Mouse (Mus musculus): Measurements from ENCODE around the gene Slc24a2. TPM values are rescaled to one million over a fixed set of nuclear protein-coding genes. Genes with fewer than 3 reads are reported as not detected.

Gene Slc24a2
- polyA plus RNA-seq, 1 experiment, result not detected

GRCm38 (mm10) chr4:87041412-87041997 is 188.8 kb downstream of the Slc24a2 start:
- whole genome bisulfite sequencing, result 77% methylated on average over 7 of the region's 7 CpGs
- Histone ChIP-seq H3K4me1 (ENCODE audit: control insufficient read depth, insufficient read depth, low read length) (no peaks in the 10 kb centered on the region), H3K4me3 (ENCODE audit: insufficient read depth, low read depth, low read length) (no peak overlapping the region), H3K27ac (ENCODE audit: insufficient read depth, low read depth, low read length) (no peak overlapping the region)
- TF ChIP-seq POLR2A (IDR thresholded peaks at IDR 0.05; ENCODE audit: insufficient read depth, low read depth, low read length), result no peak
- TF ChIP-seq CTCF (IDR thresholded peaks at IDR 0.05; ENCODE audit: insufficient read depth, low read depth, low read length), result no peak

DNA sequence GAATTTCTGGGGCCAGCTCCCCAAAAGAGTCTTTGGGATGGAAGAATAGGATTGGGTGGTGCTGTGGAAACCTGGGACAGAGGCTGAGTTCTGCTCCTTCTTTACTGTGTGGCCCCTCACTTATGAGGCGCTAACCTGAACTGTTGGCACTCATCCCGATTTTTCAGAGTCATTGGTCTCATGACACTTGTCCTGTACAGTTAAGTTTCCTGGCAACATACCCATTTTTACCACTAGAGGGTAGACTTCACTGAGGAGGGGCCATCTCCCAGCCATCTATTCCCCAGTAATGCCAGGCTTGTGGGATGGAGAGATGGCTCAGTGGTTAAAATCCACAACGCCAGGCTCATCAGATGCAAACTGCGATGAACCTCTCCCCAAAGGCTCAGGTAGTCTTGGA is 192.7 kb downstream of the Slc24a2 start:
- H3K27ac ChIP-seq (ENCODE audit: insufficient read depth, low read depth, low read length), result no peak overlapping the region
- peaks cover 2% of the 10 kb centered on the region; the same call in 1 of the 2 replicates for H3K4me1 ChIP-seq (ENCODE audit: control insufficient read depth, insufficient read depth, low read length)
- 71% methylated on average over 4 of the region's 4 CpGs for WGBS
- TF ChIP-seq POLR2A (IDR thresholded peaks at IDR 0.05; ENCODE audit: insufficient read depth, low read depth, low read length) (no peak), CTCF (IDR thresholded peaks at IDR 0.05; ENCODE audit: insufficient read depth, low read depth, low read length) (no peak)
- no peak overlapping the region for H3K4me3 ChIP-seq (ENCODE audit: insufficient read depth, low read depth, low read length)

GRCm38 (mm10) chr4:87036507-87036906 is 193.8 kb downstream of the Slc24a2 start:
- H3K4me1 ChIP-seq (ENCODE audit: control insufficient read depth, insufficient read depth, low read length), result peaks cover 2% of the 10 kb centered on the region; the same call in 1 of the 2 replicates
- no peak overlapping the region for H3K27ac ChIP-seq (ENCODE audit: insufficient read depth, low read depth, low read length)
- WGBS, result 88% methylated on average over 5 of the region's 5 CpGs
- no peak overlapping the region for H3K4me3 ChIP-seq (ENCODE audit: insufficient read depth, low read depth, low read length)
- TF ChIP-seq POLR2A (IDR thresholded peaks at IDR 0.05; ENCODE audit: insufficient read depth, low read depth, low read length) (no peak), CTCF (IDR thresholded peaks at IDR 0.05; ENCODE audit: insufficient read depth, low read depth, low read length) (no peak)

DNA sequence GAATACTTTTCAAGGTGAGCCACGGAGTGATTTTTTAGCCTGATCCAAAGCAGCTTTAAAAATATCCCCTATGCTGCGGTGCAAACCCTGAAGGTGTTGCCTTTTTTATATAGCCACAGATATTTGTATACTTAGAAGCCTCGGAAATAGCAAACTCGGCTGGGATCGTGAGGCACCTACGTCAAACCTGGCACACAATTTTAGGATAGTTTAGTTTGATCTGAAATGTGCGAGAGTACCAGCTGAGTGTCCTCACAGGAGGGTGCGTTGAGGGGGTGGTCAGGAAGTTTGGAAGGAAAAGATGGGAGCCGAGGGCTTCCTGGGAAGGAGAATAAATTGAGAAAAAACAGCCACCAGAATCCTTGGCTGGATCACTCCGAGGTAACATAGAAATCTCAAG is 194.6 kb downstream of the Slc24a2 start:
- Histone ChIP-seq H3K27ac (ENCODE audit: insufficient read depth, low read depth, low read length) (no peak overlapping the region), H3K4me3 (ENCODE audit: insufficient read depth, low read depth, low read length) (no peak overlapping the region), H3K4me1 (ENCODE audit: control insufficient read depth, insufficient read depth, low read length) (peaks cover 2% of the 10 kb centered on the region; the same call in 1 of the 2 replicates)
- 86% methylated on average over 10 of the region's 10 CpGs for WGBS
- TF ChIP-seq CTCF (IDR thresholded peaks at IDR 0.05; ENCODE audit: insufficient read depth, low read depth, low read length) (no peak), POLR2A (IDR thresholded peaks at IDR 0.05; ENCODE audit: insufficient read depth, low read depth, low read length) (no peak)

- WGBS, result 76% methylated on average over 8 of the region's 8 CpGs
- Histone ChIP-seq H3K4me1 (ENCODE audit: control insufficient read depth, insufficient read depth, low read length) (peaks cover 2% of the 10 kb centered on the region; the same call in 1 of the 2 replicates), H3K4me3 (ENCODE audit: insufficient read depth, low read depth, low read length) (no peak overlapping the region), H3K27ac (ENCODE audit: insufficient read depth, low read depth, low read length) (no peak overlapping the region)
- TF ChIP-seq CTCF (IDR thresholded peaks at IDR 0.05; ENCODE audit: insufficient read depth, low read depth, low read length), result no peak
- no peak for TF ChIP-seq POLR2A (IDR thresholded peaks at IDR 0.05; ENCODE audit: insufficient read depth, low read depth, low read length)
Measured at GRCm38 (mm10) chr4:87032632-87033031, 197.6 kb downstream of the Slc24a2 start.

- Histone ChIP-seq H3K4me1 (ENCODE audit: control insufficient read depth, insufficient read depth, low read length) (no peaks in the 10 kb centered on the region; the same call in 1 of the 2 replicates), H3K27ac (ENCODE audit: insufficient read depth, low read depth, low read length) (no peak overlapping the region), H3K4me3 (ENCODE audit: insufficient read depth, low read depth, low read length) (no peak overlapping the region)
- TF ChIP-seq POLR2A (IDR thresholded peaks at IDR 0.05; ENCODE audit: insufficient read depth, low read depth, low read length) (no peak), CTCF (IDR thresholded peaks at IDR 0.05; ENCODE audit: insufficient read depth, low read depth, low read length) (no peak)
- WGBS, result 68% methylated on average over 2 of the region's 2 CpGs
Measured at GRCm38 (mm10) chr4:87031076-87031475, 199.2 kb downstream of the Slc24a2 start.

DNA sequence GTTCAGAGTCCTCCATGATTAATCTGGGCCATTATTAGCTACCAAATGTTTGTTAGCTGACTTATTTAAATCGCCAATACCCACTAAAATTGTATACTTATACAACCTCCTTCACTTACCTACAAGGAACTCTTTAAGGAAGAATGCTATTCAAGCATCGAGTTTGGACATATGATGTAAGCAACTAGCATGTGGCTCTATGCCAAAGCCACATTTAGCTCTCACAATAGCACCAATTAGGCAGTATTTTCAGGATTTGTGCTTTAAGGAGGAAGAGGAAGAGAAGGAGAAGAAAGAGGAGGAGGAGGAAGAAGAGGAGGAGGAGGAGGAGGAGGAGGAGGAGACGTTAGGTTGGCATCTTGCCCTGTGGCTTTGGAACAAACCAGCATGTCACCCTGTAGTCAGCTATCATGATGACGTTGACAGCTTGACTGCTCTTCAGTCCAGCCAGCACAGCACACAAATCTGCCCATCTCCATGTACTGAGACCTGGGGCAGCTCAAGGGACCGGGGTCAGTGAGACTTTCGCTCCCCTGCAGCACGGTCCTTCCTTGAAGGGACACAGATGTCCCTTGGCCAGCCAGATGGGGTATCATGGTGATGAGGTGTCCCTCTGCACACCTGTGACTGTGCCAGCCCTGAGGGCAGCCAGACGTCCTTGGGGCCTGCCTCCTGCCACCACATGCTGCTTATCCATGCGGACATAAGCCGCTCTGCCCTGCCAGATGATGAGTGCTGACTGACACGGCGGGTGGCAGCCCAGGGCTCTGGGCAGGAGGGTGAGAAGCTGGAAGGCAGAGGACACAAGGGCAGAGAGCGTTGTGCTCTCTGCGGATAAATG is 203.7 kb downstream of the Slc24a2 start:
- H3K4me1 ChIP-seq (ENCODE audit: control insufficient read depth, insufficient read depth, low read length), result no peaks in the 10 kb centered on the region; the same call in 1 of the 2 replicates
- WGBS, result 45% methylated on average over 14 of the region's 14 CpGs
- TF ChIP-seq CTCF (IDR thresholded peaks at IDR 0.05; ENCODE audit: insufficient read depth, low read depth, low read length) (no peak), POLR2A (IDR thresholded peaks at IDR 0.05; ENCODE audit: insufficient read depth, low read depth, low read length) (no peak)
- no peak overlapping the region for H3K4me3 ChIP-seq (ENCODE audit: insufficient read depth, low read depth, low read length)
- no peak overlapping the region for H3K27ac ChIP-seq (ENCODE audit: insufficient read depth, low read depth, low read length)

DNA sequence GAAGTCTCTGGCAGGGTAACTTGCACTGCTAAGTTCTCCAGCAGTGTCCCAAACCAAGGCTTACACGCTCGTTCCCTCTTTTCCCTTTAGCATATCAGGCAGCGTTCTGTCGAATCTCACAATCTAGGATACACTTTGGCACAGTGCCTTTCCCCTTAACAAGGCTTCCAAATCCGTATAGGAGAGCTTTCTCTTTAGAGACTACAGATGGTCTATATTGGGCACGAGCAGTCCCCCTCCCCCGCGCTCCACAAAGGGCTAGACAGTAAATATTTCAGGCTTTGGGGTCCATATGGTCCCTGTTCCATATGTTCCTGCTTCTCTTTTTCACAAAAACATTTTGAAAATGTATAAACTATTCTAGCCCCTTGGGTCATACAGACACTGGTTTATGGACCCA is 205.7 kb downstream of the Slc24a2 start:
- TF ChIP-seq POLR2A (IDR thresholded peaks at IDR 0.05; ENCODE audit: insufficient read depth, low read depth, low read length) (no peak), CTCF (IDR thresholded peaks at IDR 0.05; ENCODE audit: insufficient read depth, low read depth, low read length) (no peak)
- H3K4me3 ChIP-seq (ENCODE audit: insufficient read depth, low read depth, low read length), result no peak overlapping the region
- 70% methylated on average over 8 of the region's 8 CpGs for WGBS
- H3K27ac ChIP-seq (ENCODE audit: insufficient read depth, low read depth, low read length), result no peak overlapping the region
- H3K4me1 ChIP-seq (ENCODE audit: control insufficient read depth, insufficient read depth, low read length), result no peaks in the 10 kb centered on the region; the same call in 1 of the 2 replicates

- H3K27ac ChIP-seq (ENCODE audit: insufficient read depth, low read depth, low read length), result no peak overlapping the region
- WGBS, result 81% methylated on average over 3 of the region's 3 CpGs
Measured at GRCm38 (mm10) chr4:87021542-87021941, 208.7 kb downstream of the Slc24a2 start.

More at GRCm38 (mm10) chr4:87021542-87021941, 208.7 kb downstream of the Slc24a2 start:
- H3K4me3 ChIP-seq (ENCODE audit: insufficient read depth, low read depth, low read length), result no peak overlapping the region
- no peaks in the 10 kb centered on the region for H3K4me1 ChIP-seq (ENCODE audit: control insufficient read depth, insufficient read depth, low read length)
- TF ChIP-seq POLR2A (IDR thresholded peaks at IDR 0.05; ENCODE audit: insufficient read depth, low read depth, low read length) (no peak), CTCF (IDR thresholded peaks at IDR 0.05; ENCODE audit: insufficient read depth, low read depth, low read length) (no peak)
